Mouse (Mus musculus) intestine, embryonic 14.5 days (tissue): ENCODE measurements around the gene Bloc1s3. TPM values are rescaled to one million over a fixed set of nuclear protein-coding genes. Genes with fewer than 3 reads are reported as not detected.

Experiments
- ATAC-seq: fragments of 200-750 bp; cut with Nextera tagmentation; replicated peaks from 2 replicates; pipeline ENCODE4 v1.8.0; 2017; ENCODE audit warnings: low read depth, moderate number of reproducible peaks, moderate TSS enrichment, moderate library complexity; ENCODE audit not compliant: low FRiP score, low TSS enrichment
- DNase-seq: peaks from one replicate; pipeline ENCODE4 v3.0.0-alpha.2; 2018; ENCODE audit warnings: low spot score
- H3K27ac ChIP-seq: fragments of 300-500 bp; sonication (generic); 2 replicates; pipeline ENCODE4 v1.5.1; 2014; ENCODE audit warnings: low read depth, mild to moderate bottlenecking, control low read depth
- H3K27me3 ChIP-seq: fragments of 300-500 bp; sonication (generic); replicated peaks from 2 replicates; pipeline ENCODE4 v1.6.1; 2014; ENCODE audit warnings: low read length, control low read depth; ENCODE audit not compliant: control insufficient read depth, insufficient read depth
- H3K36me3 ChIP-seq: fragments of 300-500 bp; sonication (generic); 2 replicates; pipeline ENCODE4 v1.6.1; 2014; ENCODE audit warnings: low read length, control low read depth; ENCODE audit not compliant: control insufficient read depth, insufficient read depth
- H3K4me1 ChIP-seq: fragments of 300-500 bp; sonication (generic); replicated peaks from 2 replicates; pipeline ENCODE4 v1.6.1; 2014; ENCODE audit warnings: low read length, control low read depth, mixed read lengths; ENCODE audit not compliant: control insufficient read depth, insufficient read depth
- H3K4me2 ChIP-seq: fragments of 300-500 bp; sonication (generic); 2 replicates; pipeline ENCODE4 v1.6.1; 2014; ENCODE audit warnings: low read length
- H3K4me3 ChIP-seq: fragments of 300-500 bp; sonication (generic); 2 replicates; pipeline ENCODE4 v1.5.1; 2014; ENCODE audit warnings: low read depth, low read length, control low read depth, mixed read lengths
- H3K9ac ChIP-seq: fragments of 300-500 bp; sonication (generic); 2 replicates; pipeline ENCODE4 v1.6.1; 2014; ENCODE audit warnings: mild to moderate bottlenecking, low read length
- H3K9me3 ChIP-seq: fragments of 300-500 bp; sonication (generic); 2 replicates; pipeline ENCODE4 v1.6.1; 2016; ENCODE audit warnings: low read length, control low read depth; ENCODE audit not compliant: control insufficient read depth
- WGBS: fragments of 180-500 bp; shearing (Covaris S2); extraction: QIAGEN DNeasy Blood & Tissue Kit; methylation state at CpG from one replicate; pipeline ENCODE4 v1.1.7; 2014; 5-methylcytosine and 5-hydroxymethylcytosine counted together
- polyA plus RNA-seq: library from polyadenylated mRNA; unstranded; fragments of >200 nt; fragmentation: Nextera tagmentation; extraction: Ambion mirVana; gene quantifications from 2 replicates; pipeline ENCODE4 v1.2.1, GENCODE M21; 2014

Gene Bloc1s3
- polyA plus RNA-seq, 1 experiment from 2014 or later: 0.93 TPM

DNA sequence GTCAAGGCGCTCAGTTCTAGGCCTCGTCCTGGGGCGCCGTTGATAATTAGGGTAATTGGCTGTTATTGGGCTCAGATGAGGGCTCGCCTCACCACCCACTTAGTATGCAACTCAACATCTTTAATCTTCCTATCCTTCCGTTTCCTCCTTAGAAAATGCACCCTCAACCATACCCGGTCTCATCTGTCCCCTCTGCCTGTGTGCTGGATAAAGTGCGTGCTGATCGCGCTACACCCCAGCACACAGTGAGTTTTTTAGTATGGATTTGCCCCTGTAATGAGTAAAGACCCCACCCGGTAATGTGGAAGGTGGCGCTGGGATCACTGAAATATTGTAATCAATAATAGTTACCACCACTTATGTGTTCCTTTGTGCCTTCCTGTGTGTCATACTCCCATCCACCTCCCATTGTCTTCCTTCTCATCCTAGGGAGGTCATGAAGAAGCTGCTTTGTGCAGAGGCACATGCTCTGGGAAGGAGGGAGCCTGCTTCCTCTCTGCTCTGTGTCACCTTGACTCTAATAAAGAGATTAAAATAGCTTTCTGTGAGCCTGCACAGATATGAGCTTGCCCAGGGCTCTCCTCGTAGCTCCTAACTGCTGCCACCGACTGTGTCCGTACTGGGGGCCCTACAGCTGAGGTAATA lies 879 bp upstream of the Bloc1s3 start:
- H3K9me3 ChIP-seq: no peaks in the 10 kb centered on the region
- 6% methylated on average over 15 of the region's 15 CpGs for WGBS
- ATAC-seq: 0 out of 2 replicates have a peak, but pooled peaks have one; percentile 5
- H3K36me3 ChIP-seq: no peaks in the 10 kb centered on the region
- peak overlapping the region; percentile 90 for H3K4me3 ChIP-seq
- H3K27me3 ChIP-seq: no peaks in the 10 kb centered on the region
- peak overlapping the region; percentile 86 for H3K9ac ChIP-seq
- H3K4me2 ChIP-seq: peak overlapping the region; percentile 95
- DNase-seq: peak; percentile 69
- peaks cover 12% of the 10 kb centered on the region for H3K4me1 ChIP-seq
- peak overlapping the region; percentile 67; the same call in 1 of the 2 replicates for H3K27ac ChIP-seq

DNA sequence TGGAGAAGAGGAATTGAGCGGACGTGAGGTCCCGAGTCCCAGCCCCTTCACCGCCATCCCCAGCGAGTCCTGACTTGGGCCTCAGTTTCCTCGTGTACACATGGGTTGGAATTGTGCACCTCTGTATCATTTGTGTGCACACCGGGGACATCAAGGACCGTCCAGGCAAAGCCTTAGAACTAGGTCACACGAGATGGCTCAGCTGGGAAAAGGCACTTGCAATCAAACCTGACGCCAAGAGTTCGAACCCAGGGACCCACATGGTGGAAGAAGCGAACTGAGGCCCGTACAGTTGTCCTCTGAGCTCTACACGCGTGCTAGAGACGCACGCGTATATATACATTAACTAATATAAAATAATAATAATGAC lies 570 bp downstream of the Bloc1s3 start:
- H3K4me2 ChIP-seq: peak overlapping the region; percentile 95
- peaks cover 12% of the 10 kb centered on the region for H3K4me1 ChIP-seq
- 4% methylated on average over 18 of the region's 18 CpGs for WGBS
- H3K27ac ChIP-seq: no peak overlapping the region
- ATAC-seq: no peak
- DNase-seq: peak; percentile 67
- no peaks in the 10 kb centered on the region for H3K36me3 ChIP-seq
- no peaks in the 10 kb centered on the region for H3K9me3 ChIP-seq
- peak overlapping the region; percentile 86 for H3K9ac ChIP-seq
- no peaks in the 10 kb centered on the region for H3K27me3 ChIP-seq
- H3K4me3 ChIP-seq: peak overlapping the region; percentile 90

DNA sequence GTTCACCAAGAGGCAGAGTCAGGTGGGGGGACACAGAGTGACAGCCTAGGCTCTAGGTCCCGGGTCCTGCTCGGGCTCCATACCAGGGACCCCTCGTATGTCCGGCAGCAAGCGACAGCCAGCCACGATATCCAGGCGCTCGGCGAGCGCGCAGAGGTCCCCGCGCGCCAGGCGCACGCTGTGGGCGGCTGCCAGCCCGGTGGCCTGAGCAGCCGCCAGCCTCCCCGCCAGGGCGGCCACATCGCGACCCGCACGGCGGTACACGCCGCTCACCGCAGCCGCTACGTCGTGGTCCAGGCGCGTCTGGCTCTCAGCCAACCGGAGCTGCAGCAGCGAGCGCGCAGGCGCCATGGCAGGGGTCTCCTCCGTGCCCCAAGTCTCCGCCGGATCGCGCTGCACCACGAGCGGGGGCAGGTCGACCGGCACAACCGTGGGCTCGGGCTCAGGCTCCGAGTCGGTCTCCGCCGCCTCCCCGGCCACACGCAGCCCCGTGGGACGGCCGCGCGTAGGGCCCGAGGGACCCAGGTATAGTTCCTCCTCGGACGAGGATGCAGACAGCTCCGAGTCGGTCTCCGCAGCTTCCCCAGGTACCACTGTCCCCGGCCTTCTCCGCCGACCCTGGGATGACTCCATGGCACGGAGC lies 1.1 kb downstream of the Bloc1s3 start:
- DNase-seq: peak; percentile 75
- peaks cover 12% of the 10 kb centered on the region for H3K4me1 ChIP-seq
- ATAC-seq: no peak
- H3K27ac ChIP-seq: no peak overlapping the region
- H3K27me3 ChIP-seq: no peaks in the 10 kb centered on the region
- H3K9ac ChIP-seq: peak overlapping the region; percentile 86
- H3K9me3 ChIP-seq: no peaks in the 10 kb centered on the region
- no peaks in the 10 kb centered on the region for H3K36me3 ChIP-seq
- H3K4me2 ChIP-seq: peak overlapping the region; percentile 95
- WGBS: under 1% methylated on average over 71 of the region's 71 CpGs
- peak overlapping the region; percentile 90 for H3K4me3 ChIP-seq

DNA sequence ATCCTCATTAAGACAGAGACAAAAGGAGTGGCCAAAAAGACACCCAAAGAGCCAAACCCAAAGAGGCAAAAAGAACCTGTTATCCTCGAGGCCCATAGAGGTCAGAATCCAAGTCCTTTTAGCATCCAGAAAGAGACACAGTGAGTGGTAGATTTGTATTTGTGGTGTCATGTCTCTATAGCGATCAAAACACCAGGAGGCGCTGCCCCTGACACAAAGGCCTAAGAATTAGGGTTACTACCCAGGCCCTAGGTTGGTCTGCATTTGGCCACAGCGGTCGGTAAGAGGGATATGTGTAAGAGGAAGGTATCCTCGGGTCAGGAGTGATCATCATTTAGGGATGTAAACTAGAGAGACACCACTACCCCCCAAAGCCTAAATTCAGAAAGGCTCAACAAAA lies 1.8 kb downstream of the Bloc1s3 start:
- H3K27ac ChIP-seq: no peak overlapping the region
- no peak overlapping the region for H3K4me2 ChIP-seq
- peak overlapping the region; percentile 90; the same call in 1 of the 2 replicates for H3K4me3 ChIP-seq
- DNase-seq (no peak), ATAC-seq (no peak)
- 43% methylated on average over 6 of the region's 6 CpGs for WGBS
- no peaks in the 10 kb centered on the region for H3K27me3 ChIP-seq
- H3K4me1 ChIP-seq: peaks cover 12% of the 10 kb centered on the region
- H3K9me3 ChIP-seq: no peaks in the 10 kb centered on the region
- H3K9ac ChIP-seq: no peak overlapping the region
- no peaks in the 10 kb centered on the region for H3K36me3 ChIP-seq

DNA sequence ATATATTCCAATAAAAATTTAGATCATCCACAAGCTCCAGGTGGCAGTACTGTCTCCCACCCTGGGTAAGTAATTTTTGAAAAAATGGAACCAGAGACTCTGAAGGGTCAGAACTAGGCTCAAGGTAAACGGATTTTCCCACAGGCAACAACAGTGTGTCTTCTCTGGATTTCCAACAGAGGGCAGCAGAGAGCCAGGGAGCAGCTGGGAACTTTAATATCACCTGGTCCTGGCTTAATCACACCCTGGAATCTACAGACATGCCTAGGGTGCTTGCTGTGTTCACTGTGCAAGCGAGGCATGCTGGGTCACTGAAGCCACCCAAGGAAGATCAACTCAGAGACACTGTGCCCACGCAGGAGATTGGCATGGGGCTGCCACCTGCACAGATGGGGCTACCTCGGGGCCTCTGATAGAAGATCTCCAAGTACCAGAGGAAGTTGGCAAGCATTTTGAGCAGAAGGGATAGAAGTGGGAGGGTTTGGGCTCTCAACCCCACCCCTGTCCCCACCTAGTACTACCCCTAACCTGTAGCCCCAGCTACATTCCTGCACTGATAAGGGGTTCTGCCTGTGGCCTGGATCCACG lies 4.6 kb downstream of the Bloc1s3 start:
- Histone ChIP-seq H3K9ac (no peak overlapping the region), H3K36me3 (no peaks in the 10 kb centered on the region), H3K4me3 (no peak overlapping the region), H3K9me3 (no peaks in the 10 kb centered on the region), H3K4me2 (no peak overlapping the region), H3K27me3 (no peaks in the 10 kb centered on the region), H3K27ac (no peak overlapping the region), H3K4me1 (peaks cover 4% of the 10 kb centered on the region)
- ATAC-seq (no peak), DNase-seq (no peak)
- WGBS: 37% methylated on average over 5 of the region's 5 CpGs

DNA sequence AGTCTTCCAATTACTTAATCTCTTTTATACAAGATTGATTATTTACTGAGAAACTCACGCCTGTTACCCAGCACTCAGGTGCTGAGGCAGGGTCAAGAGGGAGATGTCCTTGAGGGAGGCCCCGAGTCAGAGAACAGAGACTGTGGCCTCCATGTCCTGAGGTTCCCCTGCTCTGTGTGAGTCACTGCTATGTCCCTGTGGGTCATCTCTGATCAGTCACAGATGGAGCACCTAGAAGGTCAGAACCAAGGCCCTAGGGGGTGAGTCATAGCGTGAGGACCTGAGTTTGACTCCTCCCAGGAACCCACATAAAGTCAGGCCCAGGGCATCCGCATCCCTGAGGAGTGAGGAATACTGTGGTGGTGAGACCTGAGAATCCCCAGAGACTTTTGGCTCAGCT lies 6.5 kb downstream of the Bloc1s3 start:
- WGBS: 71% methylated on average over 4 of the region's 4 CpGs
- no peak overlapping the region for H3K4me3 ChIP-seq
- H3K4me1 ChIP-seq: no peaks in the 10 kb centered on the region

DNA sequence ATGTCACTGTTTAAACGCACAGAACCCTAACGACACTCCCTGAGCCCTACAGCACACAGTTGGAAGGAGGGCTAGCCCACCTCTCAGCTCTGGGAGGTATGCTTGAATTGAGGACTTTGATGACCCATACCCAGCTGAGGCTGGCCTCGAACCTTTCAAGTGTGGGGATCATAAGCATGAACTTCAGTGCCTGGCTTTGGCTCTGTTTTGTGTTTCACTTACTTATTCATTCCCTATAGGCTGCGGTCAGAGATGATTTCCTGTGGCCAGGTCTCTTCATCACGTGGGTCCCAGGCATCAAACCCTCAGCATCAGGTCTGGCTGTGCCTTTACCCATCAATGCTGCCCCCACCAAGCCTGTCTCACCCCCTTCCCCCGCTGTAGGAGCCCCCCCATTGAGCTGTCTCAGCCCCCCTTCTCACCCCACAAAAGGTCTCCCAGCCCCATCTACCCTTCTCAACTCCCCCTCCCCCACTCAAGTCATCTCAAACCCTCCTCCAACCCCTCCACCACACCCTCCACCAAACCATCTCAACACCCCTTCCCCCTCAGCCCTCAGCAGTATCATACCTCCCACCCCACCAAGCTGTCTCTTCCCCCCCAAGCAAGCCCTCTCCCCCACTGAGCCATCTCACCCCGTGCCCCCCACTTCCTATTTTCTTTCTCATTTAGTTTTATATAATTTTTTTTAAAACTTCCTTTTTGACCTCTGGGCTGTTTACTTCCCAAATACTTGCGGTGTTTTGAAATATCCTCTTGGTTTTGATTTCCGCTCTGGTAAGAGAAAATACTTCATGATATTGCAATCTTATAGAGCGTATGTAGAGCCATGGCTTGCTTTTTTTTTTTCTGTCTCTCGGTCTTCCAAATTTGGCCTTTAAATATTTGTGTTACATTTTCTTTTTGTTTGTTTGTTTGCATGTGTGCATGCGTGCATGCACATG lies 7.5 kb downstream of the Bloc1s3 start:
- H3K36me3 ChIP-seq: no peaks in the 10 kb centered on the region
- WGBS: 73% methylated on average over 12 of the region's 12 CpGs
- no peaks in the 10 kb centered on the region for H3K9me3 ChIP-seq
- H3K4me3 ChIP-seq: no peak overlapping the region
- DNase-seq (no peak), ATAC-seq (no peak)
- H3K4me1 ChIP-seq: no peaks in the 10 kb centered on the region
- no peak overlapping the region for H3K27ac ChIP-seq
- no peak overlapping the region for H3K9ac ChIP-seq
- no peaks in the 10 kb centered on the region for H3K27me3 ChIP-seq
- H3K4me2 ChIP-seq: no peak overlapping the region

More for the DNA sequence above, 6.5 kb downstream of the Bloc1s3 start:
- no peak overlapping the region for H3K27ac ChIP-seq
- H3K4me2 ChIP-seq: no peak overlapping the region
- ATAC-seq (no peak), DNase-seq (no peak)
- no peaks in the 10 kb centered on the region for H3K36me3 ChIP-seq
- no peak overlapping the region for H3K9ac ChIP-seq
- H3K27me3 ChIP-seq: no peaks in the 10 kb centered on the region
- no peaks in the 10 kb centered on the region for H3K9me3 ChIP-seq

DNA sequence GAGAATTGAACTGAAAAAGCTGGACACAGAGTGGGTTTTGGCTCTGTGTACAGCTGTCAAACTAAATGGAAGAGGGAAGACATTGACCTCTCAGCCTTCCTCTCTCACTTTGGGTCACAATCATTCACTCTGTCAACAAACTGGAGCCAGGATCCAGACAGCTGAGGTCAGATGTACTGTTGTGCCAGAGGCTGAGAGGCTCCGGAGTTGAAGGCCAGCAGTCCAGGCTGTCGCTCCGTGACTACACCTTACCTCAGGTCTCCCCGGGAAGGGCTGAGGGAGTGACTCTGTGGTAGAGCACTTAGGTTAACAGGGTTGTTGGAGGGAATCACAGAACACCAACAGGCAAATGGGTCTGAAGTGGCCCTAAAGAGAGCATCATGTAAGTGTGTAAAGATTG lies 9.8 kb downstream of the Bloc1s3 start:
- WGBS: 44% methylated on average over 4 of the region's 4 CpGs
- DNase-seq: no peak

More for the DNA sequence above, 9.8 kb downstream of the Bloc1s3 start:
- H3K4me2 ChIP-seq: no peak overlapping the region
- H3K36me3 ChIP-seq: no peaks in the 10 kb centered on the region
- no peaks in the 10 kb centered on the region for H3K4me1 ChIP-seq
- no peak overlapping the region for H3K9ac ChIP-seq
- H3K4me3 ChIP-seq: no peak overlapping the region
- no peaks in the 10 kb centered on the region for H3K9me3 ChIP-seq
- no peak overlapping the region for H3K27ac ChIP-seq
- ATAC-seq: no peak
- 0 out of 2 replicates have a peak, but pooled peaks cover 3% of the 10 kb centered on the region for H3K27me3 ChIP-seq
